Mouse (Mus musculus): Measurements from ENCODE around the gene Slc29a1. TPM values are rescaled to one million over a fixed set of nuclear protein-coding genes. Genes with fewer than 3 reads are reported as not detected.

Gene Slc29a1
- polyA plus RNA-seq, 1 experiment from 2014 or later: 75.0 TPM

DNA sequence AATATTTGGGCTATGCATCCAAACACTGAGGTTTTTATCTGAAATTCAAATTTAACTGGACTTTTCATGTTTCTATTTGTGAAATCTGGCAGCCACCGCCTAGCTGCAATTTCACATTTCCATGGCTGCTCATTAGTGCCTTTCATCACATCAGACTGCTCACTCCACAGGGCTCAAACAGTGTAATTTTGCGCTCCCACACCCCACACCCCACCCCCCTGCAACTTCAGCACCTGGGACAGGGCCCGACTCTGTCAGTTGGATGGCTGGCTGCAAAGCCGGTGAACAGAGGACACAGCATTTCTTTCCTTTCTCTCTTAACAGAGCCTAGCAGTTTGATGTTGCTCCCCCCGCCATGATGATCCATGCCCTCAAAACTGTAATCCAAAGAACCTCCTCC, 63.1 kb downstream of the Slc29a1 start:
- WGBS: 12% methylated on average over 5 of the region's 5 CpGs
- H3K9me3 ChIP-seq: no peaks in the 10 kb centered on the region
- H3K27ac ChIP-seq: no peak overlapping the region
- no peak for DNase-seq (ENCODE audit: low spot score)
- no peaks in the 10 kb centered on the region for H3K36me3 ChIP-seq
- no peaks in the 10 kb centered on the region for H3K4me1 ChIP-seq
- peaks cover 96% of the 10 kb centered on the region for H3K27me3 ChIP-seq (ENCODE audit: insufficient read depth, poor library complexity, severe bottlenecking)
- H3K4me3 ChIP-seq: no peak overlapping the region

Other genes with a start within 250 kb of the Slc29a1 start
- 48.2 and 62.8 TPM in 2 replicates for gene Cdc5l, start 165.9 kb downstream of the Slc29a1 start, polyA plus RNA-seq (2016; fragmentation: Nextera tagmentation; extraction: Ambion mirVana)
- 0.34 and 0.57 TPM in 2 replicates for gene Spats1, start 124.2 kb downstream of the Slc29a1 start, polyA plus RNA-seq (2016; fragmentation: Nextera tagmentation; extraction: Ambion mirVana)
- 28.7 and 30.9 TPM in 2 replicates for gene Aars2, start 92.8 kb downstream of the Slc29a1 start, polyA plus RNA-seq (2016; fragmentation: Nextera tagmentation; extraction: Ambion mirVana)
- gene Tcte1, start 76.2 kb downstream of the Slc29a1 start, polyA plus RNA-seq (2016; fragmentation: Nextera tagmentation; extraction: Ambion mirVana): 0.36 and 0.80 TPM in 2 replicates
- gene Tmem151b, start 49.9 kb downstream of the Slc29a1 start, polyA plus RNA-seq (2016; fragmentation: Nextera tagmentation; extraction: Ambion mirVana): 0.84 and 1.7 TPM in 2 replicates
- gene Nfkbie, start 43.9 kb downstream of the Slc29a1 start, polyA plus RNA-seq (2016; fragmentation: Nextera tagmentation; extraction: Ambion mirVana): 2.8 and 3.7 TPM in 2 replicates
- 107 and 118 TPM in 2 replicates for gene Slc35b2, start 35.7 kb downstream of the Slc29a1 start, polyA plus RNA-seq (2016; fragmentation: Nextera tagmentation; extraction: Ambion mirVana)
- 1,633 and 1,893 TPM in 2 replicates for gene Hsp90ab1, start 26.3 kb downstream of the Slc29a1 start, polyA plus RNA-seq (2016; fragmentation: Nextera tagmentation; extraction: Ambion mirVana)
- 0.31 and 0.41 TPM in 2 replicates for gene Mymx, start 2.5 kb upstream of the Slc29a1 start, polyA plus RNA-seq (2016; fragmentation: Nextera tagmentation; extraction: Ambion mirVana)
- gene Capn11, start 59.7 kb upstream of the Slc29a1 start, polyA plus RNA-seq (2016; fragmentation: Nextera tagmentation; extraction: Ambion mirVana): 0.51 and 0.95 TPM in 2 replicates
- 148 and 163 TPM in 2 replicates for gene Mrpl14, start 86.7 kb upstream of the Slc29a1 start, polyA plus RNA-seq (2016; fragmentation: Nextera tagmentation; extraction: Ambion mirVana)
- gene Tmem63b, start 87.3 kb upstream of the Slc29a1 start, polyA plus RNA-seq (2016; fragmentation: Nextera tagmentation; extraction: Ambion mirVana): 42.2 and 43.5 TPM in 2 replicates
- gene 1600014C23Rik, start 134.2 kb upstream of the Slc29a1 start, polyA plus RNA-seq (2016; fragmentation: Nextera tagmentation; extraction: Ambion mirVana): 0.62 TPM in 1 of 2 replicates, not detected in the other